Mouse (Mus musculus): ENCODE results near the gene Nexmif. TPM values are rescaled to one million over a fixed set of nuclear protein-coding genes. Genes with fewer than 3 reads are reported as not detected.

The Nexmif gene
- polyA plus RNA-seq, 1 experiment from 2014 or later, result 5.2 TPM

DNA sequence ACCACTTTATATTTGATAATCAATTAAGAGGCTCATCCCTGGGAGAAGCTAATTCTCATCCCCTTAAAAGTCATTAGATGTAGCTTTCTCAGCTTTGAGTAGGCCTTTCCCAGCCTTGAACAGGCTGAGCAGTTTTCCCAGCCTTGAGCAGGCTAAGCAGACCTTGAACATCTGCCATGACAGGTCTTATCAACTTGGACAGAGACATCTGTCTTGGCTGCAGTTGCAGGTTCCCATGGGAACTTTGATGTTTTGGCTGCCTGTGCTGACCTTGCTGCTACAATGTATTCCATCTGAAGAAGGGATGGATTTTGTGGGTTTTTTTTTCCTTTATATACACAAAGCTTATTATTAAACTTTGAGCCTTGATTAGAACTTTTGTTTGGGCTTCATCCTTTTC, 160.7 kb downstream of the Nexmif start:
- Histone ChIP-seq H3K36me3 (no peaks in the 10 kb centered on the region), H3K4me3 (no peak overlapping the region), H3K27ac (no peak overlapping the region), H3K9ac (no peak overlapping the region), H3K4me1 (no peaks in the 10 kb centered on the region), H3K27me3 (replicated peaks) (no peaks in the 10 kb centered on the region; the same call in 1 of the 2 replicates), H3K4me2 (replicated peaks) (no peak overlapping the region), H3K9me3 (no peaks in the 10 kb centered on the region)
- ATAC-seq (ENCODE audit: low FRiP score, low read depth), result no peak

DNA sequence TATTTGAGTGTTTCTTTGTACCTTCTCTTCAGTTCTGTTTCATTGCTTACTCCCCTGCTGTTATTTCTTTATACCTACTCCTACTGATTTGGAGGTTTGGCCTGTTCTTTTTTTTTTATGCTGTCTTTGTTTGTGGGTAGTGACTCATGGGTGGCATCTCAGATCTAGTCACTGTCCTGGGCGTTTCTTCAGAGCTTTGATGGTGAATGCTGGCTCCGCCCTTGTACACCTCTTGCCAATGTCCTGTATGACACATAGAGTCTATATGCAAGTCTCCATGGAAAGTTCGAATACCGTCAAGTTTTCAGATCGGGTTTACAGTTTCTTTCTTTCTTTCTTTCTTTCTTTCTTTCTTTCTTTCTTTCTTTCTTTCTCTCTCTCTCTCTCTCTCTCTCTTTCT, 167.1 kb downstream of the Nexmif start:
- H3K4me3 ChIP-seq, result no peak overlapping the region
- H3K4me2 ChIP-seq (replicated peaks), result no peak overlapping the region
- H3K9me3 ChIP-seq, result no peaks in the 10 kb centered on the region
- H3K27ac ChIP-seq, result no peak overlapping the region
- no peak for ATAC-seq (ENCODE audit: low FRiP score, low read depth)
- no peaks in the 10 kb centered on the region for H3K36me3 ChIP-seq
- H3K4me1 ChIP-seq, result no peaks in the 10 kb centered on the region
- WGBS, result 79% methylated on average over 5 of the region's 5 CpGs
- H3K27me3 ChIP-seq (replicated peaks), result no peaks in the 10 kb centered on the region
- H3K9ac ChIP-seq, result no peak overlapping the region

DNA sequence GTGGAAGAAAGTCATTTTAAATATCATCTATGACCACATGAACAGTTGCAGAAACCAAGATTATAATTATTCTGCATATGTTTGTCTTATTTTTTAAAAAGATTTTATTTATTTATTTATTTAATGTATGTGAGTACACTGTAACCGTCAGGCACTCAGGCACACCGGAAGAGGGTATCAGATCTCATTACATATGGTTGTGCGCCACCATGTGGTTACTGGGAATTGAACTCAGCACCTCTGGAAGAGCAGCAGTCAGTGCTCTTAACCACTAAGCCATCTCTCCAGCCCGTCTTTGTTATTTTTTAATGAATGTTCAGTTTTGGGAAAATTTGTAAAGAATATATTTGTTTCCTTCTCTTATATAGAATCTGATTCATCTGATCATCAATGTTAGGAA, 168.2 kb downstream of the Nexmif start:
- no peak for ATAC-seq (ENCODE audit: low FRiP score, low read depth)
- Histone ChIP-seq H3K4me2 (replicated peaks) (no peak overlapping the region), H3K27ac (no peak overlapping the region), H3K4me3 (no peak overlapping the region), H3K9ac (no peak overlapping the region), H3K9me3 (no peaks in the 10 kb centered on the region), H3K36me3 (no peaks in the 10 kb centered on the region), H3K27me3 (replicated peaks) (no peaks in the 10 kb centered on the region), H3K4me1 (no peaks in the 10 kb centered on the region)
- 60% methylated on average over 4 of the region's 4 CpGs for WGBS

MicroRNAs within 50 kb of the gene (microRNA counts, 519-probe panel; counts per million panel counts)
- 3,716 counts per million, percentile 74 among the panel's probes with 10 or more counts for microRNA mmu-miR-672

Small RNAs within 50 kb of the gene (microRNA-seq; reads per million reads assigned to microRNA genes)
- gene Gm24993, result not detected
- gene Mir672, result 161 reads per million, percentile 58 among the genes with 10 or more reads in this experiment

Other genes starting within 250 kb of the Nexmif start
- gene Rlim, start 219.9 kb downstream of the Nexmif start, polyA plus RNA-seq (2016; fragmentation: Nextera tagmentation; extraction: Ambion mirVana), result 40.2 and 40.4 TPM in 2 replicates
- 10.4 TPM in 2 replicates for gene Abcb7, start 212.7 kb upstream of the Nexmif start, polyA plus RNA-seq (2016; fragmentation: Nextera tagmentation; extraction: Ambion mirVana)

Measured in neural tube, embryonic 12.5 days (tissue).